Mouse (Mus musculus) embryonic fibroblast, embryonic 13.5 days (primary cell): Measurements from ENCODE around the gene 1500009L16Rik. TPM values are rescaled to one million over a fixed set of nuclear protein-coding genes. Genes with fewer than 3 reads are reported as not detected.

Experiments
- H3K27ac ChIP-seq: 2 replicates; pipeline ENCODE4 v1.5.1; 2012; ENCODE audit warnings: low read length, control low read depth, inconsistent platforms; ENCODE audit not compliant: insufficient read depth
- H3K4me1 ChIP-seq: 2 replicates; pipeline ENCODE4 v1.6.1; 2011; ENCODE audit warnings: low read length; ENCODE audit not compliant: control insufficient read depth, insufficient read depth
- H3K4me3 ChIP-seq: 2 replicates; pipeline ENCODE4 v1.5.1; 2011; ENCODE audit warnings: mild to moderate bottlenecking, control low read depth, low read length; ENCODE audit not compliant: insufficient read depth
- CTCF ChIP-seq: IDR thresholded peaks from 2 replicates; pipeline ENCODE4 v1.5.1; 2011; ENCODE audit warnings: mild to moderate bottlenecking, control low read depth, low read length, moderate library complexity, borderline replicate concordance; ENCODE audit not compliant: insufficient read depth
- POLR2A ChIP-seq: IDR thresholded peaks from 2 replicates; pipeline ENCODE4 v1.6.1; 2011; ENCODE audit warnings: low read depth, mild to moderate bottlenecking, control low read depth, low read length, moderate library complexity
- polyA plus RNA-seq: library from polyadenylated mRNA; stranded (reverse); fragments of >200 nt; gene quantifications from 2 replicates; pipeline ENCODE4 v1.2.4, GENCODE M21; 2011; ENCODE audit warnings: low read depth; ENCODE audit not compliant: missing spikeins, insufficient read length

Gene 1500009L16Rik
- polyA plus RNA-seq, 1 experiment: 12.9 TPM

GRCm38 (mm10) chr10:83785627-83786392 is 63.1 kb downstream of the 1500009L16Rik start:
- no peak for TF ChIP-seq POLR2A
- TF ChIP-seq CTCF: no peak
- no peaks in the 10 kb centered on the region for H3K4me1 ChIP-seq
- H3K27ac ChIP-seq: no peak overlapping the region
- no peak overlapping the region for H3K4me3 ChIP-seq

- H3K27ac ChIP-seq: no peak overlapping the region
- TF ChIP-seq POLR2A (no peak), CTCF (no peak)
Measured at GRCm38 (mm10) chr10:83795088-83795487, 72.4 kb downstream of the 1500009L16Rik start.

GRCm38 (mm10) chr10:83795500-83795899 is 72.8 kb downstream of the 1500009L16Rik start:
- no peak for TF ChIP-seq POLR2A
- H3K27ac ChIP-seq: no peak overlapping the region
- no peak overlapping the region for H3K4me3 ChIP-seq
- H3K4me1 ChIP-seq: no peaks in the 10 kb centered on the region

More at GRCm38 (mm10) chr10:83795088-83795487, 72.4 kb downstream of the 1500009L16Rik start:
- H3K4me3 ChIP-seq: no peak overlapping the region
- H3K4me1 ChIP-seq: no peaks in the 10 kb centered on the region

DNA sequence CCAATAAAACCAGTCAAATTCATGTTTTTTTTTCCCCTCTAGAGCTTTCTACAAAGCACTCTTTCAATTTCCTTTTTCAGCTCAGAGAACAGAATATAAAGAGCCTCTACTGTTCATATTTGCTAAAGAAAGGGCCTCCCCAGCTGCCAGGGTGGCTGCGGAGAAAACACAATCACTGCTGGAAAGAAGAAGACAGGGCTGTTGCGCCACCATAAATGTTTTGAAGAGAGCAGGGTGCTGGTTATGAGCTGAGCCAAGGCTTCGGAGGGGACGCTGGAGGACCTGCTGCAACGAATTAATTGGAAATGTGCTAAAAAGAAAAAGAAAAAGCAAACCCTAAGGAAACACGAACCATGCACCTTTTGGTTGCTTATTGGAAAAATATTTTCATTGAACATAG is 81.4 kb downstream of the 1500009L16Rik start:
- Histone ChIP-seq H3K4me1 (peaks cover 9% of the 10 kb centered on the region), H3K27ac (no peak overlapping the region)

GRCm38 (mm10) chr10:83805201-83805718 is 82.6 kb downstream of the 1500009L16Rik start:
- Histone ChIP-seq H3K4me3 (no peak overlapping the region), H3K27ac (peak overlapping the region; percentile 72), H3K4me1 (peaks cover 9% of the 10 kb centered on the region)
- no peak for TF ChIP-seq CTCF

More for the DNA sequence above, 81.4 kb downstream of the 1500009L16Rik start:
- TF ChIP-seq POLR2A: no peak
- no peak for TF ChIP-seq CTCF
- no peak overlapping the region for H3K4me3 ChIP-seq

DNA sequence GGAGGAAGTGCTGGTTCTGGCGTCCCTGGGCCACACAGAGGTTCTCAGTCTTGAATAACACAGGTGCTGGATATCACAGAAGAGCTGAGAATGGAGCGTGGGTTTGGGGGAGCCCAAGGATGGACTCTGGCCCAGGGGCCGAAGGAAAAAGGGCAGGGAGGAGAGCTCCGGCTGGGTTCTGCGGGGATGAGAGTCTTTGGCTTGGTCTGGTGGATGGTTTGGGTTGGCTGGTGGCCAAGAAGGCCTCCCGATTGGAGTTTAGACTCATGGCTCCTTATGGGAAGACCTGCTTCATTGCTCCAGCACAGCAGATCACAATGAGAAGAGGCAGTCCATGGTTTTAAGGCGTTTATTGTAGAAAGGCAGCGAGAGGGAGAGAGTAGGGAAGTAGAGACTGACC is 84.6 kb downstream of the 1500009L16Rik start:
- Histone ChIP-seq H3K4me1 (peaks cover 9% of the 10 kb centered on the region), H3K4me3 (no peak overlapping the region), H3K27ac (no peak overlapping the region)
- TF ChIP-seq CTCF (no peak), POLR2A (no peak)

Other genes with a start within 250 kb of the 1500009L16Rik start
- 59.1 and 113 TPM in 2 replicates for gene Aldh1l2, start 188.7 kb upstream of the 1500009L16Rik start, polyA plus RNA-seq
- gene Washc4, start 179.1 kb upstream of the 1500009L16Rik start, polyA plus RNA-seq: 51.6 and 60.8 TPM in 2 replicates
- 30.5 and 31.1 TPM in 2 replicates for gene Appl2, start 74.1 kb upstream of the 1500009L16Rik start, polyA plus RNA-seq